Mouse (Mus musculus) telencephalon, adult 2 months (tissue): ENCODE measurements around the gene Kif22.
A peak's percentile ranks its signal among the peaks of the same experiment; 100 is the strongest.

Experiments
- DNase-seq: peaks from one replicate; pipeline ENCODE4 v3.0.0-alpha.2; 2011; ENCODE audit warnings: low read depth, low spot score

The Kif22 gene

GRCm38 (mm10) chr7:127017950-127018345 lies 24.3 kb downstream of the Kif22 start:
- DNase-seq, result no peak

DNA sequence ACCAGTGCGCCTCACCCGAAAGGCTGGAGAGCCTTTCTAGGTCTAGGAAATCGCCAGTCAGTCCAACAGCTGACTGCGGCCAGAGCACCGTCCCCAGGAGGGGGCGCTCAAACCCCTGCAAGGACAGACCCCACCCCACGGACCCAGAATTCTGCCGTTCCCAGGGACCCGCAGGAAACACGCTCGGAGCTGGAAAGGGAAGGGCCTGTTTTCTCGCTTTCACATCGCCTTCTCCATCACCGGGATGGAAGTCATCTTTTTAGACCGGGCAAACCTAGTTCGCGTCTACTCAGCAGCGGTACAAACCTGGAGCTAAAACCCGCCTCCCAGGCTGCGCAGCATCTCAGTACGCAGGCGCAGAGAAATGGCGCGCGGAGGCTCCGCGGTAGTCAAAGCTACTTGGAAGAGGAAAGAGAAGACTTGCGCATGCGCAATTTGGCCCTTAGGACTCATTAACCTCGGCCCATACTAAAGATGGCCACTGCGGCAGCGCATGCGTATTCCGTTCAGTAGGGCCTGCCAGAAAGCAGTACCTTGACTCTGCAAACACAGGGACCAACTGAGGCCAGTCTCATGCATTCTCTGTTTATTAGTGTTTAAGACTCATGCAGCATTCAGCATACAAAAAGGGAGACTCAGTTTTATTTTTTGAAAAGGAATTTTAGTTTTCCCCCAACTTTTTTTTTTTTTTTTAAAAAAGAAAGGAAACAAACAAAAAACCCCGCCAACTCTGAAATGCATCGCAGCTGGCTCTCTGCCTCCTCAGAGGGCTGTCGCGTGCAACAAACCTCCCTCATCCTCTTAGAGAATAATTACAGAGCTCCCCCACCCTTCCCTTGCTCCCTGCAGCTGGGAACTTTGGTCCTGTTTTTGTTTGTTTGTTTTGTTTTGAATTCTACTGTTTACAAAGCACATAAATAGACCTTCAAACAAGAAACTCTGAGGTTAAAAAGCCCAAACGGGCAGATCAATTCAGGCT lies 25.0 kb downstream of the Kif22 start, which contains the start of gene Pagr1a:
Gene Pagr1a (minus strand): TSS at position 382 of the 979 bp plus-strand sequence.
- peak; percentile 99 for DNase-seq

- DNase-seq, result no peak
Measured at GRCm38 (mm10) chr7:127016486-127016938, 25.8 kb downstream of the Kif22 start.

- no peak for DNase-seq
Measured at GRCm38 (mm10) chr7:127016481-127016485, 26.0 kb downstream of the Kif22 start, which contains the start of gene Pagr1b. TSS of gene Pagr1b (minus strand) at chr7:127016484.

DNA sequence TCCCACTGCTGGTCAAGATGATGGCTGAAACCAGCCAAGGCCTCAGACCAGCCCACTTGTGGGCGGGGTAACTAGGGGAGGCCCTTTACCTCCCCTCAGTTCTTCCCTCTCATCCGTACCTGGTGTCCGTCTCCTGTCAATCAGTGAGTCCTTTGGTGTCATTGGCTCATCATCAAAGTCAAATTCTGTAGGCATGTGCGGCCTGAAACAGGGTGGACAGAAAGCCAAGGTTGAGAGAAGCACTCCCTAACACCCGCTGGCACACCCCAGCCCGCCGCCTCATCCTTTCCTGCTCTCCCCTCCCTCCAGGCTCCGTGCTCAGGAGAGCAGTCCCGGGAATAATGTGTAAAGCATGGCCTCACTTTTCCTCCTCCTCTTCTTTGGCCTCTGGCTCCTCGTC lies 26.2 kb downstream of the Kif22 start:
- no peak for DNase-seq

- DNase-seq, result no peak
Measured at GRCm38 (mm10) chr7:127014993-127015392, 27.3 kb downstream of the Kif22 start.

GRCm38 (mm10) chr7:127014320-127014719 lies 28.0 kb downstream of the Kif22 start, which contains the start of gene Mvp:
TSS of gene Mvp (minus strand) at chr7:127014621.
- DNase-seq, result no peak

- no peak for DNase-seq
Measured at GRCm38 (mm10) chr7:127013385-127013784, 28.9 kb downstream of the Kif22 start.

DNA sequence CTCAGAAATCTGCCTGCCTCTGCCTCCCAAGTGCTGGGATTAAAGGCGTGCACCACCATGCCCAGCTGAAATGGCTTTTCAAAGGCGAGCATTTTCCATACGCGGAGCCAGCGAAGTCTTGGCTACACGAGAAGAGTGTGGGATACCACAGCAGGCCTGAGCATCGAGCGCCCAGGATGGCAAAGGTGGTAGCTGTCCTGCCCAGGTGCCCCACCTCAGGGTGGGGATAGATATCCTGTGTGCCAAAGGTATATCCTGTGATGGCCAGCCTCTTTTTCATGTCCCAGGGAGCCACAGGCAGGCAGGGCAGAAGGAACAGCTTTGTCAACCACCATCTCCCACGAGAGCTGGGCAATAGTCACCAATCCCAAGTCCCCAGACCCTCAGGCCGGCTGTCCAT lies 29.4 kb downstream of the Kif22 start:
- no peak for DNase-seq

- DNase-seq, result no peak
Measured at GRCm38 (mm10) chr7:127012374-127012773, 29.9 kb downstream of the Kif22 start.

- DNase-seq, result no peak
Measured at GRCm38 (mm10) chr7:127011717-127012116, 30.6 kb downstream of the Kif22 start.

DNA sequence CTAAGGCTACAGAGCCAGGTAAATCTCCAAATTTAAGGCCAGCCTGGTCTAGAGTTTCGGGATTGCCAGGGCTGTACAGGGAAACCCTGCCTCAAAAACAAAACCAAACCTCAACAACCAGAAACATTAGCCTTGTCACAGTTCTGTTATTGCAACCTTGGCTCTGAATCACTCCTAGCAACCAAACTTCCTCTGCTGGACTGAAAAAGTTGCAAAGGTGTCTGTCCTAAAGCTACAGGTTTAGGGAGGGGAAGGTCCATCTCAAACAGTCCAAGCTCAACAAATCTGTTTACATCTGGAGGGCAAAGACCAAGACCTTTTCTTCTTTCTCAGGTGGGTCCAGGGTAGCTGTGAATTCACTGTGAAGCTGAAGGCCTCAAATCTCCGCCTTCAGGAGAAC lies 31.2 kb downstream of the Kif22 start:
- no peak for DNase-seq

- DNase-seq, result no peak
Measured at GRCm38 (mm10) chr7:127009307-127010085, 32.8 kb downstream of the Kif22 start.

DNA sequence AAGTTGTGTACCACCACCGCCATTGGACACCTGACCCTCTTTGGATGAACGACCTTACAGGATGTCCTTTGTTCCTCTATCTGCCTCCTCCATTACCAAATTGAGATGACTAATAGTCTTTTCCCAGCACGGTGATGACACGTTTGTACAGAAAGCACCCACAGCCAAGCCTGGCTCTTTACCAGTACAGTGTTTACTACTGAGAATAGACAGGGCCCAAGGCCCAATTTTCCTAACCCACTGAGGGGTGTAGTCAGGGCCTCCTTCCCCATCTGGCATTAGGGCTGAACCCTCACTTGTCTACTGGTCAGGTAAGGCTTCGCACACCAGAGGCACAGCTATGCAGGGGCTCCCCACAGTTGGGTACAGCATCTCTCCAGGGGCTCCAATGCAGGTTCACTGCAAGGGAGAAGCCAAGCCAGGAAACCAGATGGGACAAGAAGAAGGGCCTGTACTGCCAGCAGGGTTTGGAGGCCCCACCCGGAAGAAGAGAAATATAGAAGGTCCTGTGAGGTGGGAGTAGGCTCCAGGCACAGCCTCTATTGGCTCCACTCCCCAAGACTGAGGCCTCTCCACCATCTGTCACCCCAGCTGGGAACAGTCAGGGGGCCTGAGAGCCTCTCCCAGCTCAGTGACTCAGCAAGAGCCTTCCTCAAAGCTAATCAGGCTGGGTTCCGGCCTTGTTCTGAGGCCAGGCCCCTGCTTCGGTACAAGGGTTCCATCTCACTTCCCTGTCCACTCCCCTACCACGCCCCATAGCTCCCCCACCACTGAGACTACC lies 33.8 kb downstream of the Kif22 start:
- peak; percentile 87 for DNase-seq

- no peak for DNase-seq
Measured at GRCm38 (mm10) chr7:127007313-127008024, 34.8 kb downstream of the Kif22 start.

DNA sequence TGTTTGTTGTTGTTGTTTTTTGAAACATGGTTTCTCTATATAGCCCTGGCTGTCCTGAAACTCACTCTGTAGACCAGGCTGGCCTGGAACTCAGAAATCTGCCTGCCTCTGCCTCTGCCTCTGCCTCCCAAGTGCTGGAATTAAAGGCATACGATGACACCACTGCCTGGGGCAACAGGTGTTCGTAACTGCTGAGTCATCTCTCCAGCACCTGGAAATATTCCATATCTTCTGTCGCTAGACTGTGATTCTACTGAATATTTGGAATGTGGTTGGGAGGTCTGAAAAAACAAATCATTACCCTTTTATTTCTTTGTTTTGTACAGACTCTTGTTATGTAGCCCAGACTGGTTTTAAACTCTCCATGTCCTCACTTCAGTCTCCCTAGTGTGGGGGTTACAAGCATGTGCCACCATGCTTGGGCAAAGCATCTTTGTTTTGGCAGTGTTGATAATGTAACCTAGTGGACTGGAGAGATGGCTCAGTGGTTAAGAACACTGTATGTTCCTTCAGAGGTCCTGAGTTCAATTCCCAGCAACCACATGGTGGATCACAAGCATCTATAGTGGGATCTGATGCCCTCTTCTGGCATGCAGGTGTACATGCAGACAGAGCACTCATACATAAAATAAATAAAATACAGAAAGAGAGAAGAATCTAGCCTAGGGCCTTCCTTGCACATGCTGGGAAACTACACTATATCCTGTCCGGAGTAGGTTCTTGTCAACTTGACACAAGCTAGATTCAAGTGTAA lies 38.0 kb downstream of the Kif22 start:
- DNase-seq, result no peak

DNA sequence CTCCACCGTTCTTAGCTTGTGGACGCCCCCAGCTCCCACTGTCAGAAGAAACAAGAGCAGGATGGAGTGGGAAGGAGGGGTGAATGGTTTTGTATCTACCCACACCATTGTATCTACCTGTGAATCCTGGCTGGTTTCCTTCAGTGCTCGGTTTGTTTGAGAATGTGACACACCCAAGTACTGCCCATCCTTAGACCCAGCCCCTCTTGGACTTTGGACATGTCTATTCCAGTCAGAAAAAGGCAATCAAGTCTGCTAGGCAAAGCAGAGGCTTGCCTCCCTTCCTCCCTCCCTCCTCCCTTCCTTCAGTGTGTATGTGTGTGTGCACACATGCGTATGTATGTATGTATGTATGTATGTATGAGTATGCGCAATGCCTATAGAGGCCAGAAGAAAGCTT lies 38.7 kb downstream of the Kif22 start:
- DNase-seq, result no peak

- DNase-seq, result no peak
Measured at GRCm38 (mm10) chr7:126999568-126999967, 42.7 kb downstream of the Kif22 start.

DNA sequence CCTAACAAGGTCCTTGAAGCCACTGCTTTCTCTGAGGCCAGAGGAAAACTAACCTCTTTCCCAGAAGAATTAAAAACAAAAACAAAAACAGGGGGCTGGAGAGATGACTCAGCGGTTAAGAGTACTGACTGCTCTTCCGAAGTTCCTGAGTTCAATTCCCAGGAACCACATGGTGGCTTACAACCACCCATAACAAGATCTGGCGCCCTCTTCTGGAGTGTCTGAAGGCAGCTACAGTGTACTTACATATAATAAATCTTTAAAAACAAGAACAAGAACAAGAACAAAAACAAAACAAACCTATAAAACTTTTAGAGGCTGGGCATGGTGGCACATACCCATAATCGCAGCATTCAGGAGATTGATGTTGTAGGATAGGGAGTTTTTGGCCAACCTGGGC lies 45.8 kb downstream of the Kif22 start:
- no peak for DNase-seq

DNA sequence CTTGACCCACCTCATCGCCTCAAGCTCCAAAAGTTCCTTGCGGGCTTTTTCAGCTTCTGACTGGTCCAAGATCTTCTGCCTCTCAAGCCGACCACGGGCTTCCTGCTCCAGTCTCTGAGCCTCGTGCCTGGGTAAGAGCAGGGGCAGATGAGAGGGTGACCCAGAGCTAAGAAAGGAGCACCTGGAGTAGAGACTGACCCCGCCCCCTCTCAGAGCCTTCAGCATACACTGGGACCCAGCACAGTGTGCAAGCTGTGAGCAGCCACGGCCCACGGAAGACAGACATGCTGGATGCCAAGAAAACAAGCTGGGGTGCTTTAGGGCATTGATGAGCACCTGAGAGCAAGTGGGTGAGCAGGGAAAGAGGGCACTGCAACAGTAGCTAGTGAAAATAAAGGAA lies 53.5 kb downstream of the Kif22 start:
- DNase-seq, result no peak

DNA sequence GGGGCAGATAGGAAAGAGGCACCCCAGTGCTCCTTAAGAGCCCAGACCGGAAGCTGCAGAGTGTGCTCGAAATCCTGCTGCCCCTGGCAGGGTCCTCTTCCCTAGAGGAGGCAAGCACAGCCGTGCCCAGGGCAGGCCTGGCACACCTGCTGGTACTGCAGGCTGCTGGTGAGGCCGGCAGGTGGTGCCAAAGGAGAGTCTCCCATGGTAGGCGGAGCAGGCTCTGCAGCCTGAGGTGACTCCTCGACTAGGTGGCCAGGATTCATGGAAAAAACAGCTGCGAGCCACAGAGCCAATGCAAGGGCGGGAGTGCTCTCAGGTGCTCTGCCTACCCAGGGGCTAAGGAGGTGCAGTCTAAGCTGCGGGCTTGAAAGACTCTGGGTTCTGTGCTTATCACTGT lies 56.0 kb downstream of the Kif22 start:
- no peak for DNase-seq
